In genomic region chr11:78745475-78745874, GRCm38 (mm10) we compare ENCODE assay signal across 13 mouse cellular contexts. TPM values are rescaled to one million over a fixed set of nuclear protein-coding genes. Genes with fewer than 3 reads are reported as not detected.
DNase-seq lines count a peak whose midpoint lies in the region; ATAC-seq lines count a peak whose summit lies in the region.
"Had no signal": no experiment of that assay in that cellular context is flagged by ENCODE, and none has a peak within 500 bp of the region (broad histone marks: within the 10 kb centered on the region; RNA-seq: fewer than 3 reads in every experiment).

No protein-coding gene starts in this region.

- no peaks in the 10 kb centered on the region for H3K9me3 ChIP-seq in limb, embryonic 12.5 days
- H3K9me3 ChIP-seq in limb, embryonic 10.5 days (replicated peaks): no peaks in the 10 kb centered on the region
- H3K9me3 ChIP-seq in heart, embryonic 15.5 days (replicated peaks): no peaks in the 10 kb centered on the region
- H3K9me3 ChIP-seq: neural tube, embryonic 12.5 days had no signal

- no peak overlapping the region for H3K9ac ChIP-seq in limb, embryonic 12.5 days (replicated peaks)
- no peak overlapping the region for H3K9ac ChIP-seq in heart, embryonic 15.5 days
- H3K9ac ChIP-seq: neural tube, embryonic 12.5 days had no signal

- H3K4me2 ChIP-seq in limb, embryonic 12.5 days: no peak overlapping the region
- H3K4me2 ChIP-seq in heart, embryonic 15.5 days: no peak overlapping the region
- H3K4me2 ChIP-seq: neural tube, embryonic 12.5 days had no signal

- H3K27ac ChIP-seq in limb, embryonic 12.5 days: 0 out of 2 replicates have a peak overlapping the region, but pooled peaks have one; percentile 4
- H3K27ac ChIP-seq in limb, embryonic 10.5 days: no peak overlapping the region
- peak overlapping the region; percentile 39; the same call in 1 of the 2 replicates for H3K27ac ChIP-seq in heart, embryonic 15.5 days
- H3K27ac ChIP-seq: neural tube, embryonic 12.5 days had no signal

- peaks cover 22% of the 10 kb centered on the region; the same call in 1 of the 2 replicates for H3K36me3 ChIP-seq in limb, embryonic 12.5 days
- peaks cover 15% of the 10 kb centered on the region for H3K36me3 ChIP-seq in limb, embryonic 10.5 days
- peaks cover 6% of the 10 kb centered on the region; the same call in 1 of the 2 replicates for H3K36me3 ChIP-seq in heart, embryonic 15.5 days

- H3K4me1 ChIP-seq in limb, embryonic 12.5 days (replicated peaks): peaks cover 5% of the 10 kb centered on the region
- H3K4me1 ChIP-seq in limb, embryonic 10.5 days: peaks cover under 1% of the 10 kb centered on the region
- peaks cover 7% of the 10 kb centered on the region for H3K4me1 ChIP-seq in heart, embryonic 15.5 days (replicated peaks)

- WGBS in limb, embryonic 12.5 days: 68% methylated on average over 4 of the region's 4 CpGs
- WGBS in limb, embryonic 10.5 days: 73% methylated on average over 4 of the region's 4 CpGs
- 22% methylated on average over 4 of the region's 4 CpGs for WGBS in heart, embryonic 15.5 days

- H3K4me3 ChIP-seq in limb, embryonic 12.5 days (replicated peaks): no peak overlapping the region
- H3K4me3 ChIP-seq in limb, embryonic 10.5 days: no peak overlapping the region
- no peak overlapping the region for H3K4me3 ChIP-seq in heart, embryonic 15.5 days
- H3K4me3 ChIP-seq: megakaryocyte, embryonic 14.5 days; neural tube, embryonic 12.5 days had no signal

- no peaks in the 10 kb centered on the region for H3K27me3 ChIP-seq in limb, embryonic 12.5 days
- no peaks in the 10 kb centered on the region for H3K27me3 ChIP-seq in limb, embryonic 10.5 days (ENCODE audit: low read depth, poor library complexity, severe bottlenecking)
- H3K27me3 ChIP-seq in heart, embryonic 15.5 days: no peaks in the 10 kb centered on the region
- H3K27me3 ChIP-seq: megakaryocyte, embryonic 14.5 days; neural tube, embryonic 12.5 days had no signal

- no peak for ATAC-seq in limb, embryonic 12.5 days (ENCODE audit: insufficient number of reproducible peaks, insufficient read depth, low FRiP score, low TSS enrichment, low read depth)
- no peak for ATAC-seq in heart, embryonic 15.5 days (replicated peaks; ENCODE audit: insufficient number of reproducible peaks, insufficient read depth, low FRiP score, low read depth)
- no peak for ATAC-seq in erythroid progenitor cell, adult 5-6 weeks (replicated peaks; ENCODE audit: low FRiP score, poor library complexity, severe bottlenecking)
- ATAC-seq: forebrain, embryonic 14.5 days had no signal

- no peak for DNase-seq in limb, embryonic 10.5 days (ENCODE audit: low spot score)
- peak; percentile 44 to 69 for DNase-seq in adrenal gland, postnatal 36 days
- peak; percentile 41 for DNase-seq in lung, postnatal 36 days
- DNase-seq in embryo, embryonic 10 days (ENCODE audit: low spot score): no peak
- DNase-seq in thymus, postnatal 4 days: no peak
- DNase-seq: gastrocnemius, postnatal 36 days; right cerebral cortex, postnatal 25 days had no signal

RNA-seq across cellular contexts. Expression of gene Ccnq, which starts 6.1 kb away (rescaled TPM):
- 37.6 and 40.2 TPM in 2 replicates for polyA plus RNA-seq in limb, embryonic 12.5 days (2016; fragmentation: Nextera tagmentation; extraction: Ambion mirVana)
- polyA plus RNA-seq in limb, embryonic 10.5 days (2016; fragmentation: Nextera tagmentation; extraction: Ambion mirVana): 36.4 and 37.2 TPM in 2 replicates
- total RNA-seq in adrenal gland, postnatal 36 days (2021): 10 to 100 TPM; 43.4 to 69.7 TPM
- polyA plus RNA-seq in heart, embryonic 15.5 days (2015; fragmentation: Nextera tagmentation; extraction: Ambion mirVana): 23.8 and 27.7 TPM in 2 replicates
- total RNA-seq in erythroid progenitor cell, adult 5-6 weeks (2015; ENCODE audit: low replicate concordance): 5.4 TPM in 1 of 2 replicates, not detected in the other
- total RNA-seq in erythroid progenitor cell, adult 5-6 weeks (2017; ENCODE audit: low replicate concordance): 0.38 and 4.6 TPM in 2 replicates

RNA-seq across cellular contexts. Expression of gene Nlk, which starts 48.3 kb away (rescaled TPM):
- polyA plus RNA-seq in limb, embryonic 12.5 days (2016; fragmentation: Nextera tagmentation; extraction: Ambion mirVana): 10.8 and 11.6 TPM in 2 replicates
- 11.4 and 11.7 TPM in 2 replicates for polyA plus RNA-seq in limb, embryonic 10.5 days (2016; fragmentation: Nextera tagmentation; extraction: Ambion mirVana)
- 10 to 100 TPM; 48.6 to 53.6 TPM for total RNA-seq in adrenal gland, postnatal 36 days (2021)
- 10.8 and 13.6 TPM in 2 replicates for polyA plus RNA-seq in heart, embryonic 15.5 days (2015; fragmentation: Nextera tagmentation; extraction: Ambion mirVana)
- 3.2 and 16.8 TPM in 2 replicates for total RNA-seq in erythroid progenitor cell, adult 5-6 weeks (2015; ENCODE audit: low replicate concordance)
- 4.1 and 5.1 TPM in 2 replicates for total RNA-seq in erythroid progenitor cell, adult 5-6 weeks (2017; ENCODE audit: low replicate concordance)

Comparison
In these comparisons a context has a peak if more than half of its experiments do, and no peak if none do; other contexts are left out.
1. DNase-seq: peak in adrenal gland, postnatal 36 days (2 of 2) and lung, postnatal 36 days (single experiment); none in limb, embryonic 10.5 days (single experiment), embryo, embryonic 10 days (single experiment) and thymus, postnatal 4 days (single experiment).